Comparison of ENCODE assay signal across 12 mouse cellular contexts in the genomic region with DNA sequence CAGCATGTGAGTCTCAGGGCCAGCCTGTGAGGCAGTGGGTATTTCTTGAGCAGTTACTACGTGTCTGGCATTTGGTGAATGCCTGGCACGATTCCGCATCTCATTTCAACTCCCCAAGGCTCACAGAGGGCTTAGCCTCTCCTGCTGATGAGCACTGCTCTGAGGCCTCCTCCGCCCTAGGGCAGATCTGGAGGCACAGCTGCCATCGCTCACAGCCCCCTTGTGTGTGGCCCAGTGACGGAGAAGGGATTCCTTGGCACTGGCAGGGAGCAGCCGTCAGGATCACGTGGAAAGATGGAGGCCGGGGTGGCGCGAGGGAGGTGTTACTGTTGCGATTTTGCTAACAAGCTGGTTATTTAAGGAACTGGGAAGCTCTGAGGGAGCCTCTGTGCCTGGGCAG. TPM values are rescaled to one million over a fixed set of nuclear protein-coding genes. Genes with fewer than 3 reads are reported as not detected.
DNase-seq lines count a peak whose midpoint lies in the region; ATAC-seq and TF ChIP-seq lines count a peak whose summit lies in the region.
"Had no signal": no experiment of that assay in that cellular context is flagged by ENCODE, and none has a peak within 500 bp of the region (broad histone marks: within the 10 kb centered on the region; RNA-seq: fewer than 3 reads in every experiment).

No protein-coding gene starts in this region.

- no peak overlapping the region for H3K9ac ChIP-seq in forebrain, embryonic 13.5 days
- 0 out of 2 replicates have a peak overlapping the region, but pooled peaks have one; percentile 9 for H3K9ac ChIP-seq in midbrain, embryonic 14.5 days (replicated peaks; ENCODE audit: low read length)
- H3K9ac ChIP-seq in heart, adult 2 months (ENCODE audit: low read depth, low read length) = no peak overlapping the region
- H3K9ac ChIP-seq: liver, embryonic 14.5 days had no signal

- no peak for TF ChIP-seq EP300 in heart, adult 2 months (IDR thresholded peaks at IDR 0.05; ENCODE audit: insufficient read depth, low read depth, low read length)

- no peak for TF ChIP-seq POLR2A in heart, adult 2 months (IDR thresholded peaks at IDR 0.05; ENCODE audit: insufficient read depth, low read depth, low read length)

- no peaks in the 10 kb centered on the region for H3K79me2 ChIP-seq in heart, adult 2 months (replicated peaks; ENCODE audit: control insufficient read depth, insufficient read depth, low read length)

- H3K27ac ChIP-seq in forebrain, embryonic 13.5 days = peak overlapping the region; percentile 72
- peak overlapping the region; percentile 57 for H3K27ac ChIP-seq in midbrain, embryonic 14.5 days (replicated peaks; ENCODE audit: low read depth, low read length)
- no peak overlapping the region for H3K27ac ChIP-seq in heart, adult 2 months
- H3K27ac ChIP-seq: liver, embryonic 14.5 days had no signal

- no peaks in the 10 kb centered on the region for H3K9me3 ChIP-seq in forebrain, embryonic 13.5 days (replicated peaks)
- no peaks in the 10 kb centered on the region for H3K9me3 ChIP-seq in midbrain, embryonic 14.5 days (ENCODE audit: control insufficient read depth, low read length)
- H3K9me3 ChIP-seq: G1E had no signal

- H3K36me3 ChIP-seq in forebrain, embryonic 13.5 days (ENCODE audit: poor library complexity, severe bottlenecking) = no peaks in the 10 kb centered on the region
- no peaks in the 10 kb centered on the region for H3K36me3 ChIP-seq in midbrain, embryonic 14.5 days (ENCODE audit: control insufficient read depth, insufficient read depth, low read length)
- H3K36me3 ChIP-seq in heart, adult 2 months (ENCODE audit: control insufficient read depth, insufficient read depth, low read length) = no peaks in the 10 kb centered on the region
- H3K36me3 ChIP-seq: G1E had no signal

- intact Hi-C loops in heart, adult 2 months (cut with DNase I) = no loop called here

- 28% methylated on average over 12 of the region's 12 CpGs for WGBS in forebrain, embryonic 13.5 days
- WGBS in midbrain, embryonic 14.5 days = 25% methylated on average over 12 of the region's 12 CpGs
- WGBS in heart, adult 2 months = 51% methylated on average over 12 of the region's 12 CpGs

- peak; percentile 56 for DNase-seq in Muller cell, postnatal 12 days (ENCODE audit: inconsistent ontology term)
- peak; percentile 80 to 86 for DNase-seq in layer of hippocampus, adult 8-10 months (ENCODE audit: low spot score in 2 of 2)
- DNase-seq in midbrain, embryonic 14.5 days = peak; percentile 75
- no peak for DNase-seq in liver
- no peak for DNase-seq in adrenal gland, postnatal 14 days
- no peak for DNase-seq in heart, adult 2 months
- no peak for DNase-seq in kidney, adult 18-20 months
- DNase-seq: cerebellum, adult 8-10 months; heart, postnatal 10 days had no signal

- peak; percentile 93 for ATAC-seq in forebrain, embryonic 13.5 days
- peak; percentile 85 for ATAC-seq in midbrain, embryonic 14.5 days (ENCODE audit: low FRiP score, low TSS enrichment)

- H3K4me2 ChIP-seq in forebrain, embryonic 13.5 days = peak overlapping the region; percentile 21
- H3K4me2 ChIP-seq in midbrain, embryonic 14.5 days (ENCODE audit: low read length) = peak overlapping the region; percentile 12; the same call in 1 of the 2 replicates

- H3K27me3 ChIP-seq in forebrain, embryonic 13.5 days = no peaks in the 10 kb centered on the region
- H3K27me3 ChIP-seq in midbrain, embryonic 14.5 days (ENCODE audit: control insufficient read depth, insufficient read depth, low read length) = no peaks in the 10 kb centered on the region
- H3K27me3 ChIP-seq in heart, adult 2 months (ENCODE audit: control insufficient read depth, insufficient read depth, low read length) = no peaks in the 10 kb centered on the region

- H3K4me3 ChIP-seq in forebrain, embryonic 13.5 days = no peak overlapping the region
- no peak overlapping the region for H3K4me3 ChIP-seq in midbrain, embryonic 14.5 days (replicated peaks; ENCODE audit: low read depth, low read length)
- no peak overlapping the region for H3K4me3 ChIP-seq in heart, adult 2 months

- no peak for TF ChIP-seq CTCF in heart, adult 2 months (IDR thresholded peaks at IDR 0.05)

- H3K4me1 ChIP-seq in forebrain, embryonic 13.5 days = peaks cover 39% of the 10 kb centered on the region
- peaks cover 8% of the 10 kb centered on the region; the same call in 1 of the 2 replicates for H3K4me1 ChIP-seq in midbrain, embryonic 14.5 days (ENCODE audit: control insufficient read depth, insufficient read depth, low read length)
- no peaks in the 10 kb centered on the region for H3K4me1 ChIP-seq in heart, adult 2 months (ENCODE audit: control insufficient read depth, insufficient read depth, low read length)

RNA-seq across cellular contexts. Expression of gene Dlgap4, which starts 52.7 kb away (rescaled TPM):
- 234 and 240 TPM in 2 replicates for polyA plus RNA-seq in forebrain, embryonic 13.5 days (2015; fragmentation: Nextera tagmentation; extraction: Ambion mirVana)
- 100 to 1,000 TPM; 180 to 193 (median 189) TPM for total RNA-seq in layer of hippocampus, adult 8-10 months (2022)
- 272 and 276 TPM in 2 replicates for polyA plus RNA-seq in midbrain, embryonic 14.5 days (2014; fragmentation: Nextera tagmentation; extraction: Ambion mirVana)
- total RNA-seq in adrenal gland, postnatal 14 days (2021) = 39.3 and 51.3 TPM in 2 replicates
- total RNA-seq in heart, adult 2 months (2021) = 10 to 100 TPM; 31.3 to 32.5 TPM
- polyA plus RNA-seq in heart, adult 2 months (2012; rRNA removed) = 61.0 and 61.5 TPM in 2 replicates

Comparison
In these comparisons a context has a peak if more than half of its experiments do, and no peak if none do; other contexts are left out.
1. DNase-seq: peak in Muller cell, postnatal 12 days (single experiment), layer of hippocampus, adult 8-10 months (2 of 2) and midbrain, embryonic 14.5 days (single experiment); none in liver (single experiment), adrenal gland, postnatal 14 days (single experiment), heart, adult 2 months (0 of 2) and kidney, adult 18-20 months (single experiment).